Mouse (Mus musculus) bone marrow macrophage, adult 2 months (primary cell): Measurements from ENCODE around the gene Map3k5. TPM values are rescaled to one million over a fixed set of nuclear protein-coding genes. Genes with fewer than 3 reads are reported as not detected.

ENCODE experiments used
- H3K27ac ChIP-seq: 2 replicates; pipeline ENCODE4 v1.5.1; 2012; ENCODE audit warnings: low read depth, low read length; ENCODE audit not compliant: insufficient read depth
- H3K4me1 ChIP-seq: 2 replicates; pipeline ENCODE4 v1.6.1; 2012; ENCODE audit warnings: low read length; ENCODE audit not compliant: control insufficient read depth, insufficient read depth
- H3K4me3 ChIP-seq: 2 replicates; pipeline ENCODE4 v1.5.1; 2012; ENCODE audit warnings: mild to moderate bottlenecking, low read length, moderate library complexity; ENCODE audit not compliant: insufficient read depth
- CTCF ChIP-seq: IDR thresholded peaks from 2 replicates; pipeline ENCODE4 v1.5.1; 2012; ENCODE audit warnings: low read depth, mild to moderate bottlenecking, low read length, moderate library complexity
- POLR2A ChIP-seq: IDR thresholded peaks from 2 replicates; pipeline ENCODE4 v1.6.1; 2012; ENCODE audit warnings: mild to moderate bottlenecking, low read depth, low read length, borderline replicate concordance
- polyA plus RNA-seq: library from polyadenylated mRNA; stranded (reverse); fragments of >200 nt; gene quantifications from 2 replicates; pipeline ENCODE4 v1.2.4, GENCODE M21; 2012; ENCODE audit not compliant: missing spikeins, insufficient read depth, insufficient read length

Gene Map3k5
- polyA plus RNA-seq, 1 experiment: 22.0 TPM

DNA sequence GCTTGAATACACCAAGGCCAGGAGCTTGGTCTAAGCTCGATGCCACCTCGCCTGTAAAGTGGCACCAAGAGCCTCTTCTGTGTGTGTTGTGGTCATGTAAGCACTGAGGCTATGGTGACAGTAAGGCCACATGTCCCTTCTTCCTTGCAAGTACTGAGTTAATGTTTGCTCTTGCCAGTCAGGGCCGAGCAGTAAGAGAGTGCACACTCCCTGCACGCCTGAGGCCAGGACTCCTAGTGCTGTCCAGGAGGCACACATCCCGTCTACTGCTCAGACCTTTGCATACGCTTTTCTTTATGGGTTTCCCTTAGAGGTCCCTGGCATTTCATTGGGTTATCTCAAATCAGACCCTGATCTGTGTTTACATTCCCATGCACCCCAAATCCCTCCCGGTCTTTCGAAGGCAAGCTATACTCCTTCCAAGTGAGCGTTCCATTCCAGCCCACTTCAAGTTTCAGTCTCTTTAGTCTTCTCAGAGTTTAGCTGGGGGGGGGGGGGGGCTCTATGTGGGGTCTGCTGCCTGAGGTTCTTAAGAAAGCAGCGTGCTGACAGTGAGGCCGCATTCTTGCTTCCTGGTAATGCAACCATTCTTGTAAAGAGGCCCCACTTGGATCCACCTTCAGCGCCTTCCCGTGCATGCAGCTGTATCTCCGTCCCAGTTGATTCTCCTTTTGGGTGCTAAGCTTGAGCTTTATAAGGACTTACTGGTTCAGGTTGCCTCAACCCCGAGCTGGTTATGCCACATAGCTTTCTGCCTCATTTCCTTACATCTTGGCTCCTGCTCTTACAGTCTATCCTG is 87.6 kb downstream of the Map3k5 start:
- TF ChIP-seq POLR2A (no peak), CTCF (no peak)
- H3K4me3 ChIP-seq: no peak overlapping the region
- no peak overlapping the region for H3K27ac ChIP-seq
- H3K4me1 ChIP-seq: no peaks in the 10 kb centered on the region

DNA sequence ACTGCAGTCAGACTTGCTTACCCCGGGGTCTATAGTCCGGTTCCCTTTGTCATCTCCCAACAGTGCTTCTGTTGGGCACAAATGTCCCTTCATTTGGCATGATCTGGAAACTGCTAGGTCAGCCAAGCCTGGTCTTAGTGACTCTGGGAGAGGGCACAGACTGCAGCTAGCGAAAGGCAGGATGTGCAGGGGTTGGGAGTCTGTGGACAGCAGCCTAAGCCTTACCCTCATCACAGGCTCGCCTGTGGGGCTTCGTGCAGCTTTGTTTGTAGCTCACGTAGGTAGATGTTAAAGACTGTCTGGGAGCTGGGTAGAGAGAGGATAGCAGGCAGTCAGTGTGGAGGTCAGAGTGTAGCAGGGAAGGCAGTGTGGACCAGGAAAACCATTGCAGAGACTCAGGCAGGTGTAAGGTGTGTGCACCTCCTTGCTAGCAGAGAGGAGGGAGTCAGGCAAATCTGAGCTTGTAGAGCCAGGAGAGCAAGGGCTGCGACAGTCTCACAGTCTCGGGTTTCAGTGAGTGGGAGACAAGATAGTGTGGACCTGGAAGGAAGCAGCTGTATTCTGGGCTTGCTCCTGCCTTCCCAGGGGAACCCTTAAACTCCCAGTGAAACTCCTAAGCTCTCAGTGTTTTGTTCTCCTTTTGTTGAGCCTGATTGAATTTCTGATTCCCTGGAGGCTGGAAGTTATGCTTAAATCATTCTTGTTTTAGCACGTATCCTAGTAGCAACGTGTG is 88.5 kb downstream of the Map3k5 start:
- H3K4me1 ChIP-seq: no peaks in the 10 kb centered on the region
- H3K27ac ChIP-seq: no peak overlapping the region
- TF ChIP-seq CTCF (no peak), POLR2A (no peak)
- no peak overlapping the region for H3K4me3 ChIP-seq

DNA sequence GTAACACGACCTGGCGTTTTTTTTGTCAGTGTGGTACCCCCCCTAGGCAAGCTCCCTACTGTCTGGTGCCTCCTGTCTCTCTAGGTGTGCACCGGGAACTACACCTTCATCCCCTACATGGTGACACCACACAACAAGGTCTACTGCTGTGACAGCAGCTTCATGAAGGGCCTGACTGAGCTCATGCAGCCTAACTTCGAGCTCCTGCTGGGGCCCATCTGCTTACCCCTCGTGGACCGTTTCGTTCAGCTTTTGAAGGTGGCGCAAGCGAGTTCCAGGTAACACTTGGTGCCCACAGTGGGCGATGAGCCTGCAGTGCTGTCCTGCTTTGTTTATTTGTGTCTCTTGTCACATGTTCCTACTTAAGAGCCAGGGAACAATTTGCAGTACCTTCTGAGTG is 89.3 kb downstream of the Map3k5 start:
- no peak for TF ChIP-seq POLR2A
- TF ChIP-seq CTCF: no peak
- H3K4me3 ChIP-seq: no peak overlapping the region
- no peaks in the 10 kb centered on the region for H3K4me1 ChIP-seq
- H3K27ac ChIP-seq: no peak overlapping the region

DNA sequence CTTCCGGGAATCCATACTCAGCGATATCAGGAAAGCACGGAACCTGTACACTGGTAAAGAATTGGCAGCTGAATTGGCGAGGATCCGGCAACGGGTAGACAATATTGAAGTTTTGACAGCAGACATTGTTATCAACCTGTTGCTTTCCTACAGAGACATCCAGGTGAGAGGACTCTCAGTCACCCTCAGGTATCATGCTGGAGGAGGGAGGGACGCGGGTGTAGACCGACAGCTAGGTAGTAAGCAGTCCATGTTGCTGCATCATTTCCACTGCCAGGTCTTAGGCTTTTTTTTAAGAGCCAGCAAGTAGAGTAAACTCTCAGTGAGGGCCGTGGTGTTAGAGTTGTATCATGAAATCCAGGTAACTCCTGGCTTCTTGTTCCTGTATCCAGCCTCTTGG is 90.6 kb downstream of the Map3k5 start:
- H3K4me1 ChIP-seq: no peaks in the 10 kb centered on the region
- no peak overlapping the region for H3K27ac ChIP-seq
- TF ChIP-seq POLR2A (no peak), CTCF (no peak)
- H3K4me3 ChIP-seq: no peak overlapping the region

DNA sequence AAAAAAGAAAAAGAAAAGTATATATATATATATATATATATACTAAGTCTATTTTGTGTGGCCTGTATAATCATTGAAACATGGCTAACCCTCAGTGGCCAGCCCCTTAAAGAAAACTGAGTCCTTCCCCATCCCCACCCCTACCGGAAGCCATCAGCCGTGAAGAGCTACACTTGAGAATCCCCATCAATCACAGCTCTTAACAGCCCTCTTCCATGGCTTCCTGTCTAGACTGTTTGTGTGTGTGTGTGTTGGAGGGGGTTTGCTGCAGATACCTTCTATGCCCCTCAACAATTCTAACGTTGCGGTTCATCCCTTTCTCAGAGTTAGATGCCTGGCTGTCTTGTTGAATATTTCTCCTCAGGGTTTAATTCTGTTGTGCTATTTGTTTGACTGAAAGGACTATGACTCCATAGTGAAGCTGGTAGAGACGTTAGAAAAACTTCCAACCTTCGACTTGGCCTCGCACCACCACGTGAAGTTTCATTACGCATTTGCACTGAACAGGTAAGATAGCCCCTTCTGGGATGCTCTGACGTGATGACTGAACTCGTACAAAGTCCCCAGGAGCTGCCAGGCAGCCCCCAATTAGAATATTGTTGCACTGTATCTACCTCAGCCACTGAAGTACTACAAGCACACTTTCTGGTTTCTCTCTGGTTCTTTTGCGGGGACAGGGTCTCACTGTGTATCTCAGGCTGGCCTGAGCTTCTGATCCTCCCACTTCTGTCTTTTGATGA is 91.7 kb downstream of the Map3k5 start:
- H3K4me1 ChIP-seq: no peaks in the 10 kb centered on the region
- H3K27ac ChIP-seq: no peak overlapping the region
- H3K4me3 ChIP-seq: no peak overlapping the region
- TF ChIP-seq POLR2A: no peak
- no peak for TF ChIP-seq CTCF

DNA sequence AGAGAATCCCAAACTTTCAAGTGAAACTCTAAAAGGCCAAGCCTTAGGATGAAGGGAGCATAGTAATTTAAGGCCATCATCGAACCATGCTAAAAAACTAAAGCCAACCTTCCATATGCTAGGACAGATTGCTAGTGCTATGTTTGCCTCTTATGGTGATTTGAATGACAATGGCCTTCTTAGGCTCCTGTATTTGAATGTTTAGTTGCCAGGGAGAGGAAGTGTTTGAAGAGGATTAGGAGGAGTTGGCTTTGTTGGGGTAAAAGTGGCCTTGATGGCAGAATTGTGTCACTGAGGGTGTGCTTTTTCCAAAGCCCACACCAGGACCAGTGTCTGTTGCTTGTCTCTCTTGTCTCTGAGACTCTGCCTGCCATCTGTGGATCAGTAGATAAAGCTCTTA is 96.4 kb downstream of the Map3k5 start:
- Histone ChIP-seq H3K4me3 (no peak overlapping the region), H3K27ac (no peak overlapping the region), H3K4me1 (no peaks in the 10 kb centered on the region)
- TF ChIP-seq CTCF (no peak), POLR2A (no peak)

DNA sequence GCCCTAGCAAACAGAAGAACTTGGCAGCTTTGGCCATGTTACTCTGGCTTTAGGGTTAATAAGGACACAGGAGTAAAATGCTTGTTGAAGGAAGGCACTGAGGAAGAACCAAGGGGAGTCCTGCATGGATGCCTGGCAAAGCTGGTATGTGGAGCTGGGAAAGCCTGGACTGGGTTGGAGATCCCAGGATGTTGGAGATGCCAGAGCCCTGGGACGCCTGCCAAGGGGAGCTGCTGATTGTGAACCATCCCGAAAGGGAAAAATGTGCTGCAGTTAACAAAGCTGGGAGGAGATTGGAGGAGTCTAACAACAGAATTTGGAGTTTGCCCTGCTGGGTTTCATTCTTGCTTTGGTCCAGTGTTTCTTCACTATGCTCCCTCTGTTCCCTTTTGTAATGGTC is 97.7 kb downstream of the Map3k5 start:
- Histone ChIP-seq H3K4me3 (no peak overlapping the region), H3K27ac (no peak overlapping the region)
- TF ChIP-seq CTCF: no peak

DNA sequence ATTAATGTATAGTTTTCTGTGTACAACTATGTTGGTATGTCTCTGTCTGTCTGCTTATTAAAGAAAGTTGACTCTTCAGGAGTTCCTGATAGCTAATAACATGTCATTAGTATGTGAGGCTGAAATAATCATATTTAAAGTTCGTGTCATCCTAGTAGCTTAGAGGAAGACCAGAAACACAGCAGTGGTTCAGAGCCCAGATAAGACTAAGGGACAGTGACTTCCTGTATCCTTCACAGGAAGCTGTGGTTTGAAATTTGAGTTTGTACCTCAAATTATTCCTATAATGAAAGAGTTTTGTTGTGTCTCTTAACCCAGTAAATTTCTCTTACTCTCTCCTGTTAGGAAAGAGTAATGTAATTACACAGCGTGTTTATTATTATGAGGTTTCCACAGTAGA is 102.1 kb downstream of the Map3k5 start:
- Histone ChIP-seq H3K27ac (peak overlapping the region; percentile 94), H3K4me3 (0 out of 2 replicates have a peak overlapping the region, but pooled peaks have one; percentile 37), H3K4me1 (peaks cover 19% of the 10 kb centered on the region)
- TF ChIP-seq POLR2A: no peak

More for the DNA sequence above, 97.7 kb downstream of the Map3k5 start:
- H3K4me1 ChIP-seq: peaks cover 7% of the 10 kb centered on the region

DNA sequence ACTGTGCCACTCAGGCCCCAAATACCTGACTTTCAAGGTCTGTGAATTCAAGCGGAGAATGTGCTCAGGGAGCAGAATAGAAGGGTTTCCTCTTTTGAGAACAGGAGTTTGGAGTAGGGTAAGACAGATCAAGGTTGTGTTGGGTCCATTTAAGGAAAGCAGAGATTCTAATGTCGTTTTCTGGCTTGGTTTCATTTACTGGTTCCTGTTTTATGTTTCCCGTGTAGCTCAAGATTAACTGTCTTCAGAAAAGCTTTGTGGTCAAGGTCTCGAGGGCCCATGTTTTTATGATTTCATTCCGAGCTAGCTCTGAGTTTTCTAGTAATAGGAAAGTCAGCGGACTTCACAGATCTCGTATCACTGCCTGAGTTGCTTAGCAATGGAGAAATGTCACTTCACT is 102.6 kb downstream of the Map3k5 start:
- H3K4me1 ChIP-seq: peaks cover 19% of the 10 kb centered on the region

More for the DNA sequence above, 102.6 kb downstream of the Map3k5 start:
- TF ChIP-seq CTCF (no peak), POLR2A (no peak)
- H3K27ac ChIP-seq: peak overlapping the region; percentile 94
- 0 out of 2 replicates have a peak overlapping the region, but pooled peaks have one; percentile 37 for H3K4me3 ChIP-seq
